Mouse (Mus musculus) limb, embryonic 12.5 days (tissue): ENCODE data around the gene Gm20388. TPM values are rescaled to one million over a fixed set of nuclear protein-coding genes. Genes with fewer than 3 reads are reported as not detected.

Source experiments
- ATAC-seq: fragments of 200-750 bp; cut with Nextera tagmentation; 2 replicates; pipeline ENCODE4 v1.8.0; 2017; ENCODE audit warnings: low read depth, moderate TSS enrichment; ENCODE audit not compliant: insufficient number of reproducible peaks, insufficient read depth, low FRiP score, low TSS enrichment
- H3K27ac ChIP-seq: fragments of 300-500 bp; sonication (generic); 2 replicates; pipeline ENCODE4 v1.5.1; 2016; ENCODE audit warnings: mild to moderate bottlenecking, moderate library complexity
- H3K27me3 ChIP-seq: fragments of 300-500 bp; sonication (generic); 2 replicates; pipeline ENCODE4 v1.6.1; 2016; ENCODE audit warnings: mild to moderate bottlenecking, moderate library complexity
- H3K36me3 ChIP-seq: fragments of 300-500 bp; sonication (generic); 2 replicates; pipeline ENCODE4 v1.6.1; 2016; ENCODE audit warnings: mild to moderate bottlenecking, moderate library complexity
- H3K4me1 ChIP-seq: fragments of 300-500 bp; sonication (generic); replicated peaks from 2 replicates; pipeline ENCODE4 v1.6.1; 2016
- H3K4me2 ChIP-seq: fragments of 300-500 bp; sonication (generic); 2 replicates; pipeline ENCODE4 v1.6.1; 2016; ENCODE audit warnings: mild to moderate bottlenecking, moderate library complexity
- H3K4me3 ChIP-seq: fragments of 300-500 bp; sonication (generic); replicated peaks from 2 replicates; pipeline ENCODE4 v1.5.1; 2016; ENCODE audit warnings: mild to moderate bottlenecking
- H3K9ac ChIP-seq: fragments of 300-500 bp; sonication (generic); replicated peaks from 2 replicates; pipeline ENCODE4 v1.6.1; 2016; ENCODE audit warnings: mild to moderate bottlenecking, moderate library complexity
- H3K9me3 ChIP-seq: fragments of 300-500 bp; sonication (generic); 2 replicates; pipeline ENCODE4 v1.6.1; 2016; ENCODE audit warnings: mild to moderate bottlenecking, moderate library complexity
- WGBS: fragments of 180-500 bp; shearing (Covaris S2); methylation state at CpG from one replicate; pipeline ENCODE4 v1.1.7; 2016; 5-methylcytosine and 5-hydroxymethylcytosine counted together
- polyA plus RNA-seq: library from polyadenylated mRNA; unstranded; fragments of >200 nt; fragmentation: Nextera tagmentation; extraction: Ambion mirVana; gene quantifications from 2 replicates; pipeline ENCODE4 v1.2.1, GENCODE M21; 2016

The Gm20388 gene
- polyA plus RNA-seq, 1 experiment from 2014 or later, result not detected

DNA sequence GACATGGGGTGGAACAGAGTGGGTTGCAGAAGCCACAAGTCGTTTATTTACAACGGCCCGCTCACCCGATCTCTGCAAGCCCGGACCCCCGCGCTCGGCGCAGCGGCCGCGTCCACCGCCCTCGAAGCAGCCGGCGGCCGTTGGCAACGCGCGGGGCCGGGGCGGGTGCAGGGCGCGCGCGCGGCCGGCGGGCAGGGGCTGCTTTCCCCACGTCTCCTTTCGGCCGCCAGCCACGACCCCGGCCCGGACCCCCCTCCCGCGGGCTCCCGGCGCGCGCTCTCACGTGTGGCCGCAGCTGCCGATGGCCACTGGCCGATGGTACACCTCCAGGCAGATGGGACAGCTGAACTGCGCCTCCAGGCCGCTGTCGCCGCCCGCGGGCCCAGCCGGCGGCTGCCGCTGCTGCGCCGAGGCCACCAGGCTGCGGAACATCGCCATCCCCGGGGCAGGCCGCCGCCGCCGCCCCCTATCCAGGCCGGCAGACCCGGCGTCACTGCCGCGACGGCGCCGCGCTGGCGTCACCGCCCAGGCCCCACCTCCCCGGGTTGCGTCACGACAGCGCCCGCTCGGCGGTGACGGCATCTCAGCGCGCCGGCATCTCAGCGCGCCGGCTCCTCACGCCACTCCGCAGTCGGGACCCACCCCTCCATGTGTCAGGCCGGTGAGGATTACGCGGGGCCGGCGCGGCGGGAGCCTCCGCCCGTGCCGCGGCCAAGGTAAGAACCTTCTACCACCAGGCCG, 2565.1 kb downstream of the Gm20388 start, which contains the start of the genes Rnf166 and Ctu2:
Rnf166 (minus strand) TSS at position 485 of the 741 bp plus-strand sequence.
Ctu2 (plus strand) TSS at position 564 of the 741 bp plus-strand sequence.
- under 1% methylated on average over 91 of the region's 103 CpGs for WGBS
- Histone ChIP-seq H3K36me3 (peaks cover 55% of the 10 kb centered on the region), H3K4me2 (peak within 1 kb of the TSS; percentile 90), H3K4me3 (peak within 1 kb of the TSS; percentile 98), H3K4me1 (peaks cover 20% of the 10 kb centered on the region), H3K9ac (peak within 1 kb of the TSS; percentile 91), H3K27ac (peak within 1 kb of the TSS; percentile 79), H3K9me3 (no peaks in the 10 kb centered on the region), H3K27me3 (no peaks in the 10 kb centered on the region)
- peak; percentile 77 for ATAC-seq

- WGBS, result 94% methylated on average over 8 of the region's 8 CpGs
- Histone ChIP-seq H3K4me2 (no peak overlapping the region), H3K9ac (no peak overlapping the region), H3K9me3 (no peaks in the 10 kb centered on the region), H3K36me3 (peaks cover 99% of the 10 kb centered on the region), H3K4me1 (no peaks in the 10 kb centered on the region), H3K27me3 (no peaks in the 10 kb centered on the region), H3K27ac (no peak overlapping the region), H3K4me3 (no peak overlapping the region)
- no peak for ATAC-seq
These were observed 2571.8 kb downstream of the Gm20388 start for GRCm38 (mm10) chr8:122482448-122482847.

GRCm38 (mm10) chr8:122483877-122484276, 2573.2 kb downstream of the Gm20388 start:
- Histone ChIP-seq H3K4me2 (no peak overlapping the region), H3K27ac (no peak overlapping the region), H3K9ac (no peak overlapping the region), H3K4me1 (no peaks in the 10 kb centered on the region), H3K27me3 (no peaks in the 10 kb centered on the region), H3K4me3 (no peak overlapping the region), H3K9me3 (no peaks in the 10 kb centered on the region), H3K36me3 (peaks cover 100% of the 10 kb centered on the region)
- no peak for ATAC-seq
- 97% methylated on average over 7 of the region's 7 CpGs for WGBS

DNA sequence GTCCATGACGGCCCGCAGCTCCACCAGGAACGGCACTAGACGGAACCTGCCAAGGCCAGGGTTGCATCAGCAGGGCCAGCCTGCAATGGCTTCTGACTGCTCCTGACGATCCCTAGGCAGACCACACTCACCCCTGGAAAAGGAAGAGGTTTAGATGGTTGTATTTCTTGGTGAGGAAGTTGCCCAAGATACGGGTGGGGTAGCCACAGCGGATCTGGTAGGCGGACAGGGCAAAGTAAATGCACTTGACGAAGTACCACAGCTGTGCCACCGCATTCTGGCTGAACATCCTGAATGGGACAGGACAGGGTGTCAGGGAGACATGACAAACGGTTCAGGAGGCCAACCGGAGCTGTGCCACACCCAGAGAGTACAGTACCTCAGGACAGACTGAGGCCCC, 2574.2 kb downstream of the Gm20388 start:
- no peak overlapping the region for H3K27ac ChIP-seq
- WGBS, result 91% methylated on average over 12 of the region's 12 CpGs
- H3K4me2 ChIP-seq, result no peak overlapping the region
- H3K36me3 ChIP-seq, result peaks cover 100% of the 10 kb centered on the region
- H3K4me3 ChIP-seq, result no peak overlapping the region
- no peaks in the 10 kb centered on the region for H3K27me3 ChIP-seq
- H3K9ac ChIP-seq, result no peak overlapping the region
- no peak for ATAC-seq
- no peaks in the 10 kb centered on the region for H3K9me3 ChIP-seq
- no peaks in the 10 kb centered on the region for H3K4me1 ChIP-seq

DNA sequence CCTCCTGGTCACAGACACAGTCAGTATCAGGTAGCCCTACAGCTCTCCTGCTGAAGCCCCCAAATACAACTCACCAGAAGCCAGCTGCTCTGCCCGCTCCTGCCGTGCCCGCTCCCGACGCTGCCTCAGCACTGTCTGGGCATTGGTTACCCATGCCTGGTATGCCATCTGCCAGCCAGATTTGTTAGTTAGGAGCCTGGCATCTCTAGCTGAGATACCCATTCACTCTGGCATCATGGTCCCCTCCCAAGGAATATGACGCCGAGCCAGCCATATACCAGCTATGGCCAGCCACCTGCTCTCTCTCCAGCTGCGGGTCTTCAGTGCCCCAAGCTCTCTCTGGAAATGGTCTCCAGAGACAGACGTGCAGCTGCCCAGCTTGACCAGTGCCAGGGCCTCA, 2577.7 kb downstream of the Gm20388 start:
- Histone ChIP-seq H3K27ac (no peak overlapping the region), H3K4me1 (no peaks in the 10 kb centered on the region), H3K9me3 (no peaks in the 10 kb centered on the region), H3K4me3 (no peak overlapping the region), H3K36me3 (peaks cover 95% of the 10 kb centered on the region), H3K9ac (no peak overlapping the region), H3K4me2 (no peak overlapping the region), H3K27me3 (no peaks in the 10 kb centered on the region)
- WGBS, result 95% methylated on average over 9 of the region's 9 CpGs
- no peak for ATAC-seq

DNA sequence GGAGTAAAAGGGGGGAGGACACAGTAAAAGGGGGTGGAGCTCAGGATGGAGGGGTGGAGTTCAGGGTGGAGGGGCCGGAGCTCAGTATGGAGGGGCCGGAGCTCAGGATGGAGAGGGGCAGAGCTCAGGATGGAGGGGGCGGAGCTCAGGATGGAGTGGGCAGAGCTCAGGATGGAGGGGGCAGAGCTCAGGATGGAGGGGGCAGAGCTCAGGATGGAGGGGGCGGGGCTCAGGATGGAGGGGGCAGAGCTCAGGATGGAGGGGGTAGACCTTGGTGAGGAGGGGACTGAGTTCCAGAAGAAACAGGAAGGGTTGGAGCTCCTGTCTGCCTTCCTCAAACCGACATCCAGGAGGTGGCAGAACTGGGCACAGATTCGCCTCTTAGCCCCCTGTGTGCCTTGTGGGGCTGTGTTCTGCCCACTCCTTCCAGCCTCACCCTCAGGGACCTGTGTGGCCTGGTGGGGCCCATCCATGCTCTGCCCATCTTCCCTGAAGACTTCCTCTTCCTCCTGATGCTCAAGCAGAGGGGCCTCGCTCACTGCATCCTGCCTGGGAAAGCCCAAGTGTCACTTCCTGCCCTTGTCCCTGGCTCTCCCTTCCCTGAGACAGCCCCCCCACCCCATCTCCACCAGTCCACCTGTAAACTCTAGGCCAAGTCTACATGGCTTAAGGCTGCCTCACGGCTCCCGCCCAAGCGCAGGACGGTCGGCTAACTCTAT, 2586.5 kb downstream of the Gm20388 start:
- no peak overlapping the region for H3K4me3 ChIP-seq
- peaks cover 5% of the 10 kb centered on the region; the same call in 1 of the 2 replicates for H3K4me1 ChIP-seq
- peaks cover 81% of the 10 kb centered on the region for H3K36me3 ChIP-seq
- 87% methylated on average over 12 of the region's 12 CpGs for WGBS
- no peak overlapping the region for H3K4me2 ChIP-seq
- ATAC-seq, result no peak
- no peak overlapping the region for H3K9ac ChIP-seq
- no peak overlapping the region for H3K27ac ChIP-seq
- no peaks in the 10 kb centered on the region for H3K27me3 ChIP-seq
- H3K9me3 ChIP-seq, result no peaks in the 10 kb centered on the region

DNA sequence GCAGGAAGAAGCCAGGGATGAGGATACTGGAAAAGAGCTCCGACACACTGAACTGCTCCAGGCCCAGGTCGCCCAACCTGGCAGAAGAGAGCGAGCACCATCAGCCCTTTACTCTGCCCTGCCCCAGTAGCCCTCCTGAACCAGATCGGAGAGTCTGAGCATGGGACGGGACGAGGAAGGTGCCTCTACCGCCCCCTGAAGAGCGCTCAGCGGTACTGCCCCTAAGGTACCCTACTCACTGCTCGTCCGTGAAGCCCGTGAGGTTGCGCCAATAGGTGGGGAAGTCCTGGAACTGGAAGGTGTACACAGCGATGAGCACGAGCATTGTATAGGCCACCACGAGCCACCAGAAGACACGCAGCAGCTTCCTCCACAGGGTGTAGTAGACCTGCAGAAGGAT, 2587.3 kb downstream of the Gm20388 start:
- Histone ChIP-seq H3K36me3 (peaks cover 73% of the 10 kb centered on the region), H3K27ac (no peak overlapping the region), H3K4me1 (peaks cover 5% of the 10 kb centered on the region; the same call in 1 of the 2 replicates), H3K9me3 (no peaks in the 10 kb centered on the region), H3K9ac (no peak overlapping the region), H3K4me3 (no peak overlapping the region), H3K4me2 (no peak overlapping the region), H3K27me3 (no peaks in the 10 kb centered on the region)
- 72% methylated on average over 17 of the region's 17 CpGs for WGBS
- no peak for ATAC-seq

DNA sequence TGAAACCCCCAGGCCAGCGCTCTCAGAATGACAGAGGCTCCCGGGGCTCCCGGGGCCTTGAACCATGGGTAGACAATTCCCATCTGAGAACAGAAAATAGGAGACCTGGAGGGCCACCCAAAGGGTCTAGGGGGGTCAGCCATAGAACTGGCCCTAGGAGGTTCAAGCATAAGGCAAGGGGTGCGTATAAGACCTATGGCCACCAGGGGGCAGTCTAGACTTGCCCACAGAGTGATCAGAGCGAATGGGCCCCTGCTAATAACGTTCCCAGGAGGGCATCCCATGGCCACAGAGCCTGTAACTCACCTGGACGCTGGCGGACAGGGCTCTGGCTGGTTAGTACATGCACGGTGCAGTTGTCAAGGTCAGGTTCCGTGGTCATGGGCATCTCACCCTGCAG, 2590.2 kb downstream of the Gm20388 start:
- Histone ChIP-seq H3K4me1 (peaks cover 14% of the 10 kb centered on the region; the same call in 1 of the 2 replicates), H3K4me2 (no peak overlapping the region), H3K36me3 (peaks cover 52% of the 10 kb centered on the region), H3K27me3 (no peaks in the 10 kb centered on the region), H3K9ac (no peak overlapping the region), H3K9me3 (no peaks in the 10 kb centered on the region), H3K4me3 (no peak overlapping the region), H3K27ac (no peak overlapping the region)
- peak; percentile 26; the same call in 1 of the 2 replicates for ATAC-seq
- WGBS, result 35% methylated on average over 10 of the region's 10 CpGs

DNA sequence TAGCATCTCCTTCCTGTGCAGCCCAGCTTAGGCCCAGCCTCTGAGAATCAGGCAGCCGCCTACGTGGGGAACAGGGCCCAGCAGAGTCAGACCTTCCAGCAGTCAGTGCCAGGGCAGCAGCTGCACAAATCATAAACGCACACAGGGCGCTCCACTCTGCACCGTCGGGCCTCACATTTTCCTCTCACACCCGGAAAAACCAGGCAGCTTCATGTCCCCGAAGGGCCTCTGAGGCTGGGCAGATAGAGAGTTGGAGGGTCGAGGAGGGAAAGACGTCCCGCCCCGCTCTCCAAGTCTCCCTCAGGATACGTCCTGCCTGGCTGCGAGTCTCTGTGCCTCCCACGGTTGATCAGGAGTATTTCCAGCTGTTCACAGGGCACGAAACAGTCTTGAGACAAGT, 2600.9 kb downstream of the Gm20388 start:
- no peak overlapping the region for H3K4me3 ChIP-seq

DNA sequence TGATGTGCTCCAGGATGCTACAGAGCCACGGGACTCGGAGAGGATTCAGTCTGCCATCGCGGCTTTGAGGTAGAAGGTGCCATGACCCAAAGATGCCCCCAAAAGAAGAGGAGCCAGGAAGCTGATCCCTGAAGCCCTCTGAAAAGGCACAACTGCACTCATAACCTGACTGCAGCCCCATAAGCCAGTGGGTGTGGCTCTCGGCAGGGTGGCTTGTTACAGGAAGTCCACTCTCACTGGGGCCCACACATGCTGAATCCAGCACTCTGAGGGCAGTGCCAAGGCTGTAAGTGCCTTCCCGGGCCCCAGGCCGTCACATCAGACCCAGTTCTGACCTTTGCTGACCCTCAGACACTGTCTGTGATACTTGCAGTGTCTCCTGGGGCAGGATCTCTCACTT, 2601.8 kb downstream of the Gm20388 start:
- H3K27ac ChIP-seq, result no peak overlapping the region
- WGBS, result 81% methylated on average over 7 of the region's 7 CpGs
- H3K4me2 ChIP-seq, result no peak overlapping the region
- no peak overlapping the region for H3K9ac ChIP-seq
- peaks cover 23% of the 10 kb centered on the region for H3K4me1 ChIP-seq
- H3K27me3 ChIP-seq, result no peaks in the 10 kb centered on the region
- H3K36me3 ChIP-seq, result peaks cover 15% of the 10 kb centered on the region; the same call in 1 of the 2 replicates
- no peak for ATAC-seq
- no peaks in the 10 kb centered on the region for H3K9me3 ChIP-seq
- H3K4me3 ChIP-seq, result no peak overlapping the region

More for the DNA sequence above, 2600.9 kb downstream of the Gm20388 start:
- ATAC-seq, result no peak
- H3K9me3 ChIP-seq, result no peaks in the 10 kb centered on the region
- H3K27me3 ChIP-seq, result no peaks in the 10 kb centered on the region
- peak overlapping the region; percentile 62 for H3K27ac ChIP-seq
- peaks cover 20% of the 10 kb centered on the region; the same call in 1 of the 2 replicates for H3K36me3 ChIP-seq
- WGBS, result 72% methylated on average over 16 of the region's 16 CpGs
- H3K4me1 ChIP-seq, result peaks cover 16% of the 10 kb centered on the region
- 0 out of 2 replicates have a peak overlapping the region, but pooled peaks have one; percentile 13 for H3K9ac ChIP-seq
- no peak overlapping the region for H3K4me2 ChIP-seq

DNA sequence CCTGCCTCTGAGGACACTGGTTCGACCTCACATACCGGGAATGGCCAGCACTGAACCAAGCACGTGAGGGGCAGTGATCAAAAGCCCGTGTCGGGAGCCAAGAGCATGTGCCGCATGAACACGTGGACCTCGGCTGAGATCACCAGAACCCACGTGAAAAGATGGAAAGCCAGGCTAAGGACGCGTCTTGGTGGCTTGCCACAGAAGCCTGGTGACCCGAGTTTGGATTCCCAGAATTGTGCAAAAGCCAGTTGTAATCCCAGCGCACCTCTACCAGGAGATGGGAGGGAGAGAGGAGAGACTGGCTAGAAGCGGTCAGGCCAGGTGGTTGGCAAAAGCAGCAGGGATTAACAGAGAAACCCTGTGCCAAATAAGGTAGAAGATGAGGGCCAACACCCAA, 2605.1 kb downstream of the Gm20388 start:
- Histone ChIP-seq H3K27ac (0 out of 2 replicates have a peak overlapping the region, but pooled peaks have one; percentile 7), H3K36me3 (peaks cover 11% of the 10 kb centered on the region; the same call in 1 of the 2 replicates), H3K9ac (no peak overlapping the region), H3K4me2 (no peak overlapping the region), H3K9me3 (no peaks in the 10 kb centered on the region), H3K4me3 (no peak overlapping the region), H3K27me3 (no peaks in the 10 kb centered on the region), H3K4me1 (peaks cover 41% of the 10 kb centered on the region)
- no peak for ATAC-seq
- WGBS, result 93% methylated on average over 14 of the region's 14 CpGs
